Mouse (Mus musculus): ENCODE data around the gene Btg4. TPM values are rescaled to one million over a fixed set of nuclear protein-coding genes. Genes with fewer than 3 reads are reported as not detected.
"Not testable (repeated sequence)": the region's sequence is repeated elsewhere in the genome, so short reads cannot be mapped to it uniquely, and the experiment has no call there.

Gene Btg4
- total RNA-seq, 2 experiments from 2014 or later = not detected

DNA sequence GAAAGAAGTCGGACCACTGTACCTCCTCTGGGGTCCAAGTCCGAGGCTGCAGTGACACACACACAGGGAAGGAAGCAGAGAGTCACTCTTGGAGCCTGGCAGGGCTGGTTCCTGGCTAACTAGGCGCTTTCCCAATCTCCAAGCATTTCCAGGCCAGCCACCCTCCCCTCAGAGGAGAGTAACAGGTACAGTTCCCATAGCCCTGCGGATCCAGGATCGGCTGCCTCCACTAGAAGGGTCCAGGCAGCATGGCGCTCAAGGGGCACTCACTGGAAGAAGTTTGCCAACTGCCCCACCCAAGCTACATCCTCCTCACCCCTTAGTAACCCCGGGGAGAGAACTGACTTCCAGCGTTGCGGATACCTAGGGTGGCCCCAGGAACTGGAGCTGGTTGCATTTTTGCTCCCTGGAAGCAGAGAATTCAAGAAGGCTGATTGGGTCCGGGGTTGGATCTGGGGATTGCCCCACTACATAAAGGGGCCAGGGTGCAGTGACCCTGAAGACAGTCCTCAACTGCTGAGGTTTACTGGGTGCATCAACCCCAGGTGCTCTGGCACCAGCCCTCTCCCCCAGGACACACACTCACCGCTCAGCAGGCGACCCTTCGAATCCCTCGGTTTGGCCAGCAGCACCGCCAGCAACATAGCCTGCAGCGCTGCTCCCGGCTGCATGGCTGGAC lies 15.7 kb downstream of the Btg4 start:
- DNase-seq (ENCODE audit: extremely low spot score in 1 of 2, low spot score in 2 of 2) = no peak

DNA sequence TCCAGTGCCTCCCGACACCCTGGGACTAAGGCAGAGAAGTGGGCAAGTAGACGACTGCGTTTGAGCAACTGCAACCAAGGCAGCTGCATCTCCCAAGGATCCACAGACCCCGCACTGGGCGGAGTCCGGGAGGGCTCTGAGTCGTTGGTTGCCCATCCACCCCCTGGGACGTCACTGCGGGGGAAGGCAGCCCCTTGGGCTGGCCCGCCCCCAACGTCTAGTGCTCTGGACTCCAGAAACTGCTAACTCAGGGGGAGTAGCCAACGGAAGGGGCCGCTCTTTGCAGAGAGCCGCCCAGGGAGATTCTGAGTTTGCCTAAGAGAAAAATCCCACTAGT lies 16.2 kb downstream of the Btg4 start, which contains the start of gene Layn:
Gene Layn (minus strand): TSS at position 116 of the 337 bp plus-strand sequence.
- intact Hi-C loops (cut with DNase I) = no loop called here
- DNase-seq (ENCODE audit: extremely low spot score in 1 of 2, low spot score in 2 of 2) = peak; percentile 72 to 93

More for the DNA sequence above, 15.7 kb downstream of the Btg4 start:
- intact Hi-C loops (cut with DNase I) = no loop called here

DNA sequence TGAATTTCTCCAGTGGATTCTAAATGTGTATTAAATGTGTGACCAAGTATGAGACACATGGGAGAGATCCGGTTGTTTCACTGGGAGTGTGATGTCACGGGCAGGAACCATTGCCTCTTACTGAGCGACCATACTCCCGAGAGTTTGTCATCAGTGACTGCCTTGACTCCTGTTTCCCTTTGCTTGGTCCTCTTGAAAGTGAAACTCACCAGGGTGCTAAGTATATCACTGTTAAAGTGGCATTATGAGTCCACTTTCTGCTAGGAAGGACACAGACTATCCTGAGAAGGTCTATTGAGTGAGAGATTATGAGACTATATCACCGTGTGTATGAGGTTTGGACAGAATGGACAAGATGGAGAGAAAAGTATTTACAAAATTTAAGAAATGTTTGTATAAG lies 20.9 kb downstream of the Btg4 start:
- no peak for DNase-seq (ENCODE audit: extremely low spot score in 1 of 2, low spot score in 2 of 2)
- intact Hi-C loops (cut with DNase I) = no loop called here

GRCm38 (mm10) chr9:51093697-51094096 lies 33.0 kb downstream of the Btg4 start:
- DNase-seq (ENCODE audit: extremely low spot score in 1 of 2, low spot score in 2 of 2) = no peak
- intact Hi-C loops (cut with DNase I) = no loop called here

- intact Hi-C loops (cut with DNase I) = no loop called here
- no peak for DNase-seq (ENCODE audit: extremely low spot score in 1 of 2, low spot score in 2 of 2)
Measured at GRCm38 (mm10) chr9:51096306-51096705, 35.6 kb downstream of the Btg4 start.

GRCm38 (mm10) chr9:51101756-51102425 lies 41.2 kb downstream of the Btg4 start, which contains the start of gene 4833427G06Rik:
TSS of gene 4833427G06Rik (minus strand) at chr9:51102078.
- intact Hi-C loops (cut with DNase I) = no loop called here
- DNase-seq (ENCODE audit: extremely low spot score in 1 of 2, low spot score in 2 of 2) = peak; percentile 28 to 69

- peak in 1 of 2 experiments; percentile 66 for DNase-seq (ENCODE audit: extremely low spot score in 1 of 2, low spot score in 2 of 2)
- intact Hi-C loops (cut with DNase I) = no loop called here
Measured at GRCm38 (mm10) chr9:51102963-51103807, 42.5 kb downstream of the Btg4 start.

GRCm38 (mm10) chr9:51103808-51104514 lies 43.3 kb downstream of the Btg4 start:
- peak in 1 of 2 experiments; percentile 70 for DNase-seq (ENCODE audit: extremely low spot score in 1 of 2, low spot score in 2 of 2)
- intact Hi-C loops (cut with DNase I) = no loop called here

DNA sequence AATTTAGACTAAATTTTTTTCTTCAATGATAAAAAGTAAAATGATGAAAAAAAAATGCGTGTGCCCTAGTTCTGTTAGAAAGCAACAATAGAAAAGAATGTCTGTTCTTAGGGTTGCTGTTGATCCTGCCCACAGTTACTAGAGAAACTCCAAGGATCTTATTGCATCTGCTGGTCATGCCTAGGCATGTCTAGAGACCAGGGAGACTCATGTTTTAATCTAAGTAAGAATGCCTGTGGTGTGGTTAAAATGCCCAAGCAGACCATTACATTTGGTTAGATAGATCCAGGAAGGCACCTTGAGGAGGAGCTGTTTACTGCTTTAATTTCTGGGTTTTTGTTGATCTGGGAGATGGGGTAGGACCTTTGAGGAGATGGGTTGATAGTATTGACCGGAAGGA lies 45.0 kb downstream of the Btg4 start:
- intact Hi-C loops (cut with DNase I) = no loop called here
- no peak for DNase-seq (ENCODE audit: extremely low spot score in 1 of 2, low spot score in 2 of 2)

- intact Hi-C loops (cut with DNase I) = no loop called here
- DNase-seq (ENCODE audit: extremely low spot score in 1 of 2, low spot score in 2 of 2) = no peak
Measured at GRCm38 (mm10) chr9:51114767-51115166, 54.1 kb downstream of the Btg4 start.

- DNase-seq (ENCODE audit: extremely low spot score in 1 of 2, low spot score in 2 of 2) = no peak
- intact Hi-C loops (cut with DNase I) = no loop called here
Measured at GRCm38 (mm10) chr9:51136985-51137384, 76.3 kb downstream of the Btg4 start.

DNA sequence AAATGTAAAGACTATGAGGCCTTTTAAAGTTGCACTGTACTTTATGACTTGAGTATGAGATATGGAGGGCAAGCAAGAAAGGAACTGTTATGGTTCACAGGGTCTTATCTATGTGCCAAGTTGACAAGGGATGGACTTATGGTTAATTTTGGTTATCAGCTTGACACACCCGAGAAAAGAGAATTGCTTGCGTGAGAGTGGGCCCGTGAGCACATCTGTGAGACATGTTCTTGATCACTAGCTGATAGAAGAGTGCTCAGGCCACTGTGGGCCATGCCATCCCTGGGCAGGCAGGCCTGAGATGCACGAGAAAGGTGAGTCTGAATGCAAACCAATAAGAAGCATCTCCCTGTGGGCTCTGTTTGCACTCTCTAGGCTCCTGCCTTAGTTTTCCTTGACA lies 76.7 kb downstream of the Btg4 start:
- DNase-seq (ENCODE audit: extremely low spot score in 1 of 2, low spot score in 2 of 2) = no peak
- intact Hi-C loops (cut with DNase I) = no loop called here

DNA sequence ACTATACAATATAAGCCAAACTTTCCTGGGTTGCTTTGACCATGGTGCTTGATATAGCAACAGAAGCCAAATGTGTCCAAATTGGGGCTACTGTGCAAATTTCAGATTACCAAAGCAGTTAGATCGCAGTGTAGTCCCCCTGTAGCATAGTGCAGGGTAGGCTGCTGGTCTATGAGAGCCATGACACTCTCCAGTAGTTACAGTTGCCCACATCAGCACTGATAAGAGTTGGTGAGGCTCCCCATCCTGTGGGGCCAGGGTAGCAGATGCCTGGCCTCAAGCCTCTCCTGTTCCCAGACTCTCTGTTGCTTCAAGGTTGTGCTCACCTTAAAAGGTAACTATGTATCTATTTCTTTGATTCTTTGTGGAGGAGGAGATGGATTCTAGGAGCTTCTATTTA lies 77.1 kb downstream of the Btg4 start:
- no peak for DNase-seq (ENCODE audit: extremely low spot score in 1 of 2, low spot score in 2 of 2)
- intact Hi-C loops (cut with DNase I) = no loop called here

- intact Hi-C loops (cut with DNase I) = no loop called here
- DNase-seq (ENCODE audit: extremely low spot score in 1 of 2, low spot score in 2 of 2) = no peak
Measured at GRCm38 (mm10) chr9:51138301-51138700, 77.6 kb downstream of the Btg4 start.

- DNase-seq (ENCODE audit: extremely low spot score in 1 of 2, low spot score in 2 of 2) = not testable (repeated sequence)
Measured at GRCm38 (mm10) chr9:51139401-51139800, 78.7 kb downstream of the Btg4 start.

DNA sequence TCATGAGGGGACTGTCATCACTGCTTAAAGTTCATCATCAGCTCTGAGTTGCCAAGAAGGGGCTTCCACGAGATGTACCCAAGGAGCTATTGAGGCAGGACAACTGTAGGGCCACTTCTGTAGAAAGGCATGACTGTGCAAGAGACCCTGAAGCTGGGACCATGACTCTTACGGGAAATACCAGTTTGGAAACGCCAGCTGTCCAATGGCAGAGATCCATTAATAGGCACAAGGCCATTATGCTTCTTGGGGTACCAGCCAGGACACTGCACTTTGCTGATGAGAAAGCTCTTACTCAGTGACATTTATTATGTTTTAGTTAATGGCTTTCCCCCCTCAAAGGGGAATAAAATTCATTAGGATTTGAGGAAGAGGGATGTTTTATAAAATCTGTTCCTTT lies 80.0 kb downstream of the Btg4 start:
- intact Hi-C loops (cut with DNase I) = loop anchor here (10.0 kb wide), 1 partner anchor 126 kb away; no protein-coding TSS in a partner anchor
- no peak for DNase-seq (ENCODE audit: extremely low spot score in 1 of 2, low spot score in 2 of 2)

More at GRCm38 (mm10) chr9:51139401-51139800, 78.7 kb downstream of the Btg4 start:
- intact Hi-C loops (cut with DNase I) = not testable (repeated sequence)

DNA sequence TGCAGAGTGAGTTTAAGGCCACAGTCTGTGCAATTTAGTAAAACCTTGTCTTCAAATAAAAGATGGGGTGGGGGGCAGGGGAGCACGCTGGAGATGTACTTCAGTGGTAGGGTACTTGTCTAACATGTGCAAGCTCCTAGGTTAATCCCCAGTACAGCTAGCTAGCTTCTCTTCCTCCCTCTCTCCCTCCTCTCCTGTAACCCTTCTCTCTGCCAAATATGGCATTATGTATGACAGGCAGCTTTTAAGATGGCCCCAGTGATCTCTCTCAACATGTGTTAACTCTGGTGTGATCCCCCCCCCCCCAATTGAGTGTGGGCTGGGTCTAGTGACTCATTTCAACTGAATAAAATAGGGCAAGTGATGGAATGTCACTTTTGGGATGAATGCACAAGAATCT lies 82.7 kb downstream of the Btg4 start:
- intact Hi-C loops (cut with DNase I) = loop anchor here (10.0 kb wide), 1 partner anchor 129 kb away; no protein-coding TSS in a partner anchor
- no peak for DNase-seq (ENCODE audit: extremely low spot score in 1 of 2, low spot score in 2 of 2)

DNA sequence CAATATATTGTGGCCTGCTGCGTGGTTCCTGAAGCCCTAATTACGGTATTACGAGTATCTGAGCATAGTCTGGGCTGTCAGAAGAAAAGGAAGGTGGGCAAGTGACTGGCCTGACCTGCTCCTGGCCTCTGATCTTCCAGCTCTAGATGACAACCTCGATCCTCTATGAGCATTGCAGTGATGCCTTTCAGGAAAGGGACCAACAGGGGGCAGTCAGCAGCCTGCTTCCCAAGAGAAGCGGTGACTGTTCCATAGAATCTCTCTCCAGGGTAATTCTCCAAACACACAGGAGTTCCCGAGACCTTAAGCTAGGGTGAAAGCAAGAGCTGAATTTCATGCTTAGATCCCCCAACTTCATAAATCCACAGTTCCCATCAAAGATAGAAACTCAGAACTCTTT lies 83.5 kb downstream of the Btg4 start:
- intact Hi-C loops (cut with DNase I) = loop anchor here (10.0 kb wide), 1 partner anchor 129 kb away; no protein-coding TSS in a partner anchor
- no peak for DNase-seq (ENCODE audit: extremely low spot score in 1 of 2, low spot score in 2 of 2)

DNA sequence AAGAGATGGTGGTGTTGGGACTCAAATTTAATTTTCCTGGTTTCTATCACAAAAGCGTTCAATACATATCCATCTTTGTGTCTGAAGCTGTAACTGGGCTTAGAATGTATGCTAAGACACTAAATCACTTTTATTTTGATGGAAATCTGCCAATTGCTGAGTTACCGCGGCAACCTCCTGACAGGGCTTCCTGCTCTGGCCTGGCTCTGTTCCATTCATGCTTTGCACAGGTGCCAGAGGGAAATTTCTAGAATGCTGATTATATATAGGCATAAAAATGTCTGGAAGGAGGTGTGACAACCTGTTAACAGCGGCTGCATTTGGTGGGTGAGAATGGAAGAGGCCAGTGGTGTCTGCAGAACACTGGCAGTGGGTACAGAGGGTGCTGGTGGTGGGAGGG lies 85.8 kb downstream of the Btg4 start:
- DNase-seq (ENCODE audit: extremely low spot score in 1 of 2, low spot score in 2 of 2) = peak in 1 of 2 experiments; percentile 26
- intact Hi-C loops (cut with DNase I) = loop anchor here (5.0 to 10.0 kb wide), 2 partner anchors 132 to 354 kb away; no protein-coding TSS in a partner anchor

Measured in left cerebral cortex, postnatal 10 days (tissue).